Mouse (Mus musculus) kidney, adult 2 months (tissue): Measurements from ENCODE around the gene Nup107.

Source experiments
- CTCF ChIP-seq: fragments of 200-500 bp; conservative IDR thresholded peaks from 2 replicates; pipeline ENCODE4 v1.5.1; 2011; ENCODE audit warnings: low read depth, mild to moderate bottlenecking, control low read depth, low read length, moderate library complexity, mixed read lengths; ENCODE audit not compliant: insufficient read depth, insufficient read length
- POLR2A ChIP-seq: fragments of 200-500 bp; IDR thresholded peaks from one replicate; pipeline ENCODE4 v1.6.1; 2011; ENCODE audit warnings: low read depth, low read length, control low read depth

DNA sequence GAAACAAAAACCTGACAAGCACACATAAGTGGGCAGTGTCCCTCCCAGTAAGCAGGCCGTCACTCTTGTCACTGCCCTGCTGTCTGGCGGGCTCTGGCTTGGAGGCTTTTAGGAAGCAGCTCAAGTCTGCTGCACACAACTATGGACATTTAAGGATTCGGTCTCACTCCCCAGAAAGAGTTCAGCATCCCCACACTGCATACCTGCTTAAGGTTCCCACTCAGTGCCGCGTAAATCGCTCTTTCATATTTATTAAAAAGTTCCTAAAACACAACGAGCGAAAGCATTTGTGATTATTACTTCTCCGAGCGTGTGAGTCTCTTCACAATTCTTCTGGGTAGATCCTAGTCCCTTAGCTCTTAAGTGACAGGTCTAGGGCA lies 21.4 kb downstream of the Nup107 start:
- TF ChIP-seq POLR2A, result no peak
- no peak for TF ChIP-seq CTCF
